Mouse (Mus musculus) limb, embryonic 11.5 days (tissue): ENCODE measurements around the gene Arhgef26. TPM values are rescaled to one million over a fixed set of nuclear protein-coding genes. Genes with fewer than 3 reads are reported as not detected.

Experiments used
- ATAC-seq: fragments of 200-750 bp; cut with Nextera tagmentation; 2 replicates; pipeline ENCODE4 v1.8.0; 2017; ENCODE audit warnings: low read depth; ENCODE audit not compliant: insufficient number of reproducible peaks, low FRiP score, low TSS enrichment
- DNase-seq: peaks from one replicate; pipeline ENCODE4 v3.0.0-alpha.2; 2015; ENCODE audit warnings: low spot score
- H3K27ac ChIP-seq: fragments of 300-500 bp; sonication (generic); replicated peaks from 2 replicates; pipeline ENCODE4 v1.5.1; 2014; ENCODE audit warnings: low read depth, mild to moderate bottlenecking, low read length
- H3K27me3 ChIP-seq: fragments of 300-500 bp; sonication (generic); 2 replicates; pipeline ENCODE4 v1.6.1; 2014; ENCODE audit warnings: mild to moderate bottlenecking, low read length, mixed read lengths; ENCODE audit not compliant: control insufficient read depth, insufficient read depth
- H3K36me3 ChIP-seq: fragments of 300-500 bp; sonication (generic); 2 replicates; pipeline ENCODE4 v1.6.1; 2014; ENCODE audit warnings: mild to moderate bottlenecking, low read length, moderate library complexity, mixed read lengths; ENCODE audit not compliant: control insufficient read depth, insufficient read depth
- H3K4me1 ChIP-seq: fragments of 300-500 bp; sonication (generic); 2 replicates; pipeline ENCODE4 v1.6.1; 2014; ENCODE audit warnings: low read length, mixed read lengths; ENCODE audit not compliant: control insufficient read depth, insufficient read depth
- H3K4me2 ChIP-seq: fragments of 300-500 bp; sonication (generic); 2 replicates; pipeline ENCODE4 v1.6.1; 2014; ENCODE audit warnings: low read depth, mild to moderate bottlenecking, moderate library complexity; ENCODE audit not compliant: severe bottlenecking
- H3K4me3 ChIP-seq: fragments of 300-500 bp; sonication (generic); 2 replicates; pipeline ENCODE4 v1.5.1; 2014; ENCODE audit warnings: low read depth, low read length
- H3K9ac ChIP-seq: fragments of 300-500 bp; sonication (generic); 2 replicates; pipeline ENCODE4 v1.6.1; 2014; ENCODE audit warnings: mild to moderate bottlenecking, low read length
- H3K9me3 ChIP-seq: fragments of 300-500 bp; sonication (generic); 2 replicates; pipeline ENCODE4 v1.6.1; 2016; ENCODE audit warnings: low read length; ENCODE audit not compliant: control insufficient read depth
- WGBS: fragments of 180-500 bp; shearing (Covaris S2); extraction: QIAGEN DNeasy Blood & Tissue Kit; methylation state at CpG from one replicate; pipeline ENCODE4 v1.1.7; 2014; 5-methylcytosine and 5-hydroxymethylcytosine counted together
- polyA plus RNA-seq: library from polyadenylated mRNA; unstranded; fragments of >200 nt; fragmentation: Nextera tagmentation; extraction: Ambion mirVana; gene quantifications from 2 replicates; pipeline ENCODE4 v1.2.1, GENCODE M21; 2014

Gene Arhgef26
- polyA plus RNA-seq, 1 experiment from 2014 or later: 4.0 TPM

DNA sequence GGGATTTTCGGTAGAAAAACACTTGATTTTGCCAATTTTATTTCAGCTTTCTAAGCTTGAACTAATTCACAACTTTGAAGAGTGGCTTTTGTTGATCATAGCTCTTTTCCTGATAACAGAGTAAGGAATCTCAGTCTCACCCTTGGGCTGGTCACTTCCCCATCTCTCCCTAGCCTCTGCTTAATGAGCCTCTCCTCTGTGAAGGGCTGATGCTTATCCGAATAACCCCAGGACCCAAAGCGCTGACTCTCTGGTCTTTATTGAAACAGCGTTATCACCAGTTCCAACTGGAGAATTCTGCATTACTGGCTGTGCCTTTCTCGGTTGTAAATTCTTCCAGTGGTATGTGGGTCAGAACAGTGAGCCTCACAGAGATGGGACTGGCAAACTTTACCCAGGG lies 57.2 kb downstream of the Arhgef26 start:
- no peak overlapping the region for H3K4me3 ChIP-seq
- H3K9me3 ChIP-seq: no peaks in the 10 kb centered on the region
- H3K9ac ChIP-seq: no peak overlapping the region
- no peak for DNase-seq
- H3K27ac ChIP-seq: no peak overlapping the region
- H3K4me1 ChIP-seq: peaks cover 13% of the 10 kb centered on the region
- H3K27me3 ChIP-seq: no peaks in the 10 kb centered on the region
- WGBS: 60% methylated on average over 5 of the region's 5 CpGs
- no peaks in the 10 kb centered on the region for H3K36me3 ChIP-seq
- H3K4me2 ChIP-seq: no peak overlapping the region
- ATAC-seq: no peak

DNA sequence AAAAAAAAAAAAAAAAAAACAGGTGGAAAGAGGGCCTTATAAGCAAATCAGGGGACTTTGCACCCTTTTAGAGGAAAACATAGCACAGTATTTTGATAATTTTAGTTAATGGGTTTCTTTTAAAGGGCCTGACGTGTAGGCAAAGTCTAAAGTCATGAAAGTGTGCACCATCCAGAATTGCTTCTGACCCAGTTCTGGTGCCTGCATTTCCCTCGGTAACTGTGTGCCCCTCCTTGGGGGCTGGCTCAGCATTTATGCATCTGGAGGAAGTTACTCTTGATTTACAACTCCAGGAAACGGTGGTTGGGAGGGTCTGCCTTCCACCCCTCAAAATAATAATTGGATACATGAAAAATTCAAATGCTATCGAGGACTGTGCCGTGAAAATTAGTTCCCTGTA lies 58.0 kb downstream of the Arhgef26 start:
- ATAC-seq (no peak), DNase-seq (no peak)

DNA sequence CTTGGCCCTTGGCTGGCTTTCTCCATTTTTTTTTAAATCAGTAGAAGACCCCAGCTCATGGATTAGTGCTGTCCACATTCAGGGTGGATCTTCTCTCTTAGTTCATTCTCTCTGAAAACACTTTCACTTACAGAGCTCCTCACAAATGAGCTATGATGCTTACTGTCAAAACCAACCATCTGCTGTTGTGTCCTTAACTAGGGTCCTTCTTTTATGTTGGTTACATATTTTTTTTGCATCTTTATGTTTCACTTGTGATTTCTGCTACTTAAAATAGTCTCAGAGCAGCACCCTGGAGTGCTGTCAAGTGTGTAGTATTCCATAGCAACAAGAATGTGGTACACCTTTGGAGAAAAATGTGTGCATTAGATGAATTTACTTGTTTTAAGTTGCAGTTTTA lies 60.0 kb downstream of the Arhgef26 start:
- Histone ChIP-seq H3K27me3 (no peaks in the 10 kb centered on the region), H3K9me3 (no peaks in the 10 kb centered on the region), H3K27ac (peak overlapping the region; percentile 47; the same call in 1 of the 2 replicates), H3K4me1 (peaks cover 13% of the 10 kb centered on the region), H3K9ac (no peak overlapping the region), H3K4me2 (no peak overlapping the region), H3K4me3 (no peak overlapping the region), H3K36me3 (no peaks in the 10 kb centered on the region)
- DNase-seq (no peak), ATAC-seq (no peak)

More for the DNA sequence above, 58.0 kb downstream of the Arhgef26 start:
- Histone ChIP-seq H3K36me3 (no peaks in the 10 kb centered on the region), H3K27me3 (no peaks in the 10 kb centered on the region), H3K4me2 (peak overlapping the region; percentile 10; the same call in 1 of the 2 replicates), H3K9ac (no peak overlapping the region), H3K4me1 (peaks cover 13% of the 10 kb centered on the region), H3K4me3 (no peak overlapping the region), H3K9me3 (no peaks in the 10 kb centered on the region), H3K27ac (peak overlapping the region; percentile 30; the same call in 1 of the 2 replicates)
- 30% methylated on average over 5 of the region's 5 CpGs for WGBS

DNA sequence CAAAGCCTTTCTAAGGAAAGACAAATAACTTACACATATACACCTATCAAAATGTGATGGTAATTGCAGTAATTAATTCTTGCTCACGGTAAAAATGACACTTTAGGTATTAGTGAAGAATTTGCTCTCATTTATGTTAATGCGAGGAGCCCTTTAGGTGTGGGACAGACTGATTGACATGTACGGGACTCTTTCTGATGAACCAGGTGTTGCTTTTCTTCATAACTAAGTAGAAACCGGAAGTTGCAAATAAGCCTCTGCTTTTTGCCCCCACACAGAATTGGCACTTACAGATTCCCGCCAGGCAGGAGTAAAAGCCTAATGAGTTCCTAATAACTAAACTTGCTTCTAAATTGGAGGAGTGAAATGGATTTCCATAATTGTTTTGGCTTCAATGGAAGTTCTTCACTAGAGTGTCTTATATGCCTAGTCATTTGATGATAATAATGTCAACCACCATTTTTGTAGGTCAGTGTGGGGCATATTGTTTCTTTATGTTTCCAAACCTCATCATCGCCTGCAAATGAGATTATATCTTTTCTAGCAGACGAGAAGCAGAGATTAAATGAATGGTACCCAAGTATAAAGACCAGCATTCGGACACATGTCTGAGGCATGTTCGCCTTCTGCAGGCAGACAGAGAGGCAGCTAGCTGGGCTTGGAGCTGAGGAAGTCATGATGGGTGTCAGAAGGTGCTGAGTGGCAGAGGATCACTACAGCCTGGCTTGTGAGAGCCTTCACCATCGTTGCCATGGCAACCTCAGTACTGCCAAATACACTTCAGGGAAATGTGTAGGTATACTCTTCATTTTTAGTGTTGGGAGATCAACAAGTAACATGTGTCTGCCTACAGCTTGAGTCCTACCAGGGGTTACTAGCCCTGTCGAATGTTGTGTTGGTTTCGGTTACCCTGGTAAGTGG lies 61.9 kb downstream of the Arhgef26 start:
- ATAC-seq: no peak
- H3K27me3 ChIP-seq: no peaks in the 10 kb centered on the region
- WGBS: 80% methylated on average over 12 of the region's 12 CpGs
- no peak overlapping the region for H3K4me3 ChIP-seq
- H3K27ac ChIP-seq: no peak overlapping the region
- H3K36me3 ChIP-seq: no peaks in the 10 kb centered on the region
- peaks cover 11% of the 10 kb centered on the region for H3K4me1 ChIP-seq
- no peak overlapping the region for H3K4me2 ChIP-seq
- no peak overlapping the region for H3K9ac ChIP-seq
- no peak for DNase-seq
- no peaks in the 10 kb centered on the region for H3K9me3 ChIP-seq

DNA sequence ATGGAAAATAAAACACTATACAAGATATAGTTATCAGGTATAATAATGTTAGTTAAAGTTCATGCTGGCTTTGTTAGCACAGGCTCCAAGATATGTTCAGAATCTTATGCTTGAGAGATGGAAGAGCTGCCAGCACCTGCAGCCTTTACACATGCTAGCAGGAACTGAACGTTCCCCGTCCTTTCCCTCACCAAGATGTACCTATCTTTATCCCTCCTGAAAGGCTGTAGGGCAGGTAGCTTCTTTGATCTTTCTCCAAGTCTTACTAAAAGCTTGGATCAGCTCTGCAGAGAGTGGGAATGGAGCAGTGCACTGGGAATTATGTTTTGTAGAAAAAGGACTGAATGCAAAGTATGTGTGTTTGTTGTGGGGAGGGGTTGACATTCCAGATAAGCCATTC lies 64.3 kb downstream of the Arhgef26 start:
- no peak overlapping the region for H3K27ac ChIP-seq
- no peak overlapping the region for H3K4me3 ChIP-seq
- no peaks in the 10 kb centered on the region for H3K27me3 ChIP-seq
- H3K4me2 ChIP-seq: no peak overlapping the region
- H3K9me3 ChIP-seq: no peaks in the 10 kb centered on the region
- no peak overlapping the region for H3K9ac ChIP-seq
- H3K4me1 ChIP-seq: 0 out of 2 replicates have a peak, but pooled peaks cover 2% of the 10 kb centered on the region
- 93% methylated on average over 2 of the region's 2 CpGs for WGBS
- H3K36me3 ChIP-seq: no peaks in the 10 kb centered on the region
- no peak for ATAC-seq
- DNase-seq: no peak

DNA sequence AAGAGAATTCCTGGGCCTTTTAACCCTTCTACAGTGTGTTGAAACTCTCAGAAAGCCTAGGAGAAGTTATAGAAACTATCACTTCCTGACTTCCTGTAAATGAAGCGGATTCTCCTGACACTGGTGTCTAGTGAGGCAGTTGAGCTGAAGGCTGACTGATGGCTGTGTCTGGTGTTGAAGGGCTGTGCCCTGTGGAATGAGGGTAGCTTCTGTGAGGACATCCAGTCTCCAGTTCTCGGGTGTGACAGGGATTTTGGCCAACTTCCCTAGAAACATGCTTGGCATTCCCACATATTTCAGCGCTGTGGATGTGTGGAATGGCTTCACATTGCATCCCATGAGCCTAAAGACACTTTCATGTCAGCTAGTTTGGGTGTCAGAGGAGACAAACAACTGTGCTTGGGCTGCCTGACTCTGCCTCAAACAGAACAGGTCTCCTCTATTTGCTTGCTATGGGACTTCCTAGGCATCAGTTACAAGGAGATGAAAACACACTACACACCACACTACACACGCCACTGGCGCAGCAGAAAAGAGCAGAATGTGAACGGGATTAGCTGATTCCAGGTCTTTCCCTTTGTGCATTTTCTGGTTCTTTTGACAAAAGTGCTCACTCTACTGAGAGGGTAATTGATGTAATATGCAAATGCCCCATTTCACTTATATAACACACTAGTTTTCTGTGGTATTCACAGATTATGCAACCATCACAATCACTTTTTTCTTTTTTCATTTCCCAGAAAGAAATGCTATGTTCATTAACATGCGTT lies 66.5 kb downstream of the Arhgef26 start:
- Histone ChIP-seq H3K4me2 (no peak overlapping the region), H3K4me3 (no peak overlapping the region), H3K9ac (no peak overlapping the region), H3K27ac (no peak overlapping the region), H3K27me3 (no peaks in the 10 kb centered on the region), H3K4me1 (no peaks in the 10 kb centered on the region), H3K36me3 (no peaks in the 10 kb centered on the region), H3K9me3 (no peaks in the 10 kb centered on the region)
- WGBS: 86% methylated on average over 7 of the region's 7 CpGs
- no peak for ATAC-seq
- no peak for DNase-seq

DNA sequence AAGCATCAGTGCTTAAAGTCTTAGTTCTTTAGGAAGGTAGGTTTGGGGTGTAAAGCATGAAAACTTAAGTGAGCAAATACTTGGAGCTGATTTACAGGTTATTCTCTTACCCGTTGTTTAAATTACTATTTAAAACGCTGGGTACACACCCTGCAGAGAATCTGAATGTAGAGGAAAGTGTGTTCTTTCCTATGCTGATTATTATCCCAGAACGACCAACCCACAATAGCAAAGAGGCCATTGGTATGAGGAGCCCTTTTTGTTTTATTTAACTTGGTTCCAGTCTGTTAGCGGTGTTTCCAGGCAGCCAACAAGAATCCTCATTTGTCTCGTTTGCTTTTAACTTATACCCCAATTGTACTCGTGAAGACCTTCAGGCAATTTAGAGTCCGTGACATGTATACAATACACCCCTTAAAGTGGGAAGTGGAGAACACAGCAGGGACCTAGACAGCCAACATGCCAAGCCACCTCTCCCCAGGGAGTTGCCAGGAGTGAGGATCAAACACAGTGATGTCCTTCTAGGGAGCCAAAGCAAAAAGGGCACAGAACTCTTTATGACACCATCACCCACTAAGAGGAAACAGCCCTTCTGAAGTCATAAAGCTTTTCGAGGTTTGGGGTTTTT lies 71.5 kb downstream of the Arhgef26 start:
- Histone ChIP-seq H3K9me3 (no peaks in the 10 kb centered on the region), H3K27ac (no peak overlapping the region), H3K27me3 (no peaks in the 10 kb centered on the region), H3K4me3 (no peak overlapping the region), H3K4me1 (no peaks in the 10 kb centered on the region), H3K4me2 (no peak overlapping the region), H3K9ac (no peak overlapping the region), H3K36me3 (no peaks in the 10 kb centered on the region)
- ATAC-seq (no peak), DNase-seq (no peak)
- WGBS: 58% methylated on average over 8 of the region's 8 CpGs

DNA sequence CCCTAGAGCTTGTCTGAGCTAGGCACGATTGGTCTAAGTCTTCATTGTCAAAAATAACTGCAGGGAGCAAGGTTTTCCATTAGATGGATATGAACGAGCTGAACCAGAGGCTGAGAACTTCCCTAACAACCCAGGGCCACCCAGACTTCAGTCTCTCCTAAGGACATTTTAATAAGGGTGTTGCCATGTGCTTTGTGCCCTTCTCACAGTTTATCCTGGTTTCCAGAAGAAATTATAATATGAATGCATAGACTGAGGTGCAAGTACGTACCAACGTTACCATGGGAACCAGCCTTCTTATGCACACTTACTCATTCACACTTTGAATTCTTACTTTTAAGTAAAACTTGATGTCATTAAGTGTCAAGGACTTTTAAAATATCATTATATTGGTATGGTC lies 72.3 kb downstream of the Arhgef26 start:
- 82% methylated on average over 4 of the region's 4 CpGs for WGBS

More for the DNA sequence above, 72.3 kb downstream of the Arhgef26 start:
- no peaks in the 10 kb centered on the region for H3K36me3 ChIP-seq
- no peak for DNase-seq
- no peak overlapping the region for H3K4me3 ChIP-seq
- H3K4me1 ChIP-seq: no peaks in the 10 kb centered on the region
- no peak overlapping the region for H3K27ac ChIP-seq
- no peak overlapping the region for H3K4me2 ChIP-seq
- H3K9ac ChIP-seq: no peak overlapping the region
- no peaks in the 10 kb centered on the region for H3K9me3 ChIP-seq
- H3K27me3 ChIP-seq: no peaks in the 10 kb centered on the region
- ATAC-seq: no peak
